Mouse (Mus musculus): Measurements from ENCODE around the gene Ndufaf7.

- TF ChIP-seq POLR2A (IDR thresholded peaks at IDR 0.05; ENCODE audit: borderline replicate concordance, extremely low read depth, insufficient read depth, insufficient read length, poor library complexity, severe bottlenecking) (no peak), CTCF (IDR thresholded peaks at IDR 0.05; ENCODE audit: borderline replicate concordance, extremely low read depth, insufficient read depth, insufficient read length) (no peak)
These were observed 57.4 kb downstream of the Ndufaf7 start for GRCm38 (mm10) chr17:78994382-78994781.

All from brain, embryonic 14.5 days (tissue).